Mouse (Mus musculus): ENCODE measurements around the gene Gm11084.
"Not testable (repeated sequence)": the region's sequence is repeated elsewhere in the genome, so short reads cannot be mapped to it uniquely, and the experiment has no call there.

The Gm11084 gene

DNA sequence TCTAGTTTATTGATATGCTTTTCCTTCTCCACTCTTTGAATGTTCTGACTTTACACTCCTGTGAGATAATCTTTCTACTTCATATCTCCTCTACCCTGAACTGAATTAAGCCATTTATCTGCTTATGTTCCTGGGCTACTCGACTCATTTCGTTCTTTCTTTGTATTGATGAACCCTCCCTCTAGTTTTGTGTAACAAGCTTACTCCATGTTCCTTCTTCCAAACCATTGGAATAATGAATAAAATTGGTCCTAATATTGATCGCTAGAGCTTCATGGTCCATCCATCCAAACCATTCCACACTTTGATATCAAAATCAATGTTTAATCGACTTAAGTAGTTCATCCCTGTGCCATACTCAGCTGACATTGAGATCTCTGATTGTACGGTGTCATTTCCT, at the start of gene Gm11084:
TSS of gene Gm11084 (minus strand) at position 101 of the 400 bp plus-strand sequence.
- no peak for DNase-seq (ENCODE audit: low spot score)

DNA sequence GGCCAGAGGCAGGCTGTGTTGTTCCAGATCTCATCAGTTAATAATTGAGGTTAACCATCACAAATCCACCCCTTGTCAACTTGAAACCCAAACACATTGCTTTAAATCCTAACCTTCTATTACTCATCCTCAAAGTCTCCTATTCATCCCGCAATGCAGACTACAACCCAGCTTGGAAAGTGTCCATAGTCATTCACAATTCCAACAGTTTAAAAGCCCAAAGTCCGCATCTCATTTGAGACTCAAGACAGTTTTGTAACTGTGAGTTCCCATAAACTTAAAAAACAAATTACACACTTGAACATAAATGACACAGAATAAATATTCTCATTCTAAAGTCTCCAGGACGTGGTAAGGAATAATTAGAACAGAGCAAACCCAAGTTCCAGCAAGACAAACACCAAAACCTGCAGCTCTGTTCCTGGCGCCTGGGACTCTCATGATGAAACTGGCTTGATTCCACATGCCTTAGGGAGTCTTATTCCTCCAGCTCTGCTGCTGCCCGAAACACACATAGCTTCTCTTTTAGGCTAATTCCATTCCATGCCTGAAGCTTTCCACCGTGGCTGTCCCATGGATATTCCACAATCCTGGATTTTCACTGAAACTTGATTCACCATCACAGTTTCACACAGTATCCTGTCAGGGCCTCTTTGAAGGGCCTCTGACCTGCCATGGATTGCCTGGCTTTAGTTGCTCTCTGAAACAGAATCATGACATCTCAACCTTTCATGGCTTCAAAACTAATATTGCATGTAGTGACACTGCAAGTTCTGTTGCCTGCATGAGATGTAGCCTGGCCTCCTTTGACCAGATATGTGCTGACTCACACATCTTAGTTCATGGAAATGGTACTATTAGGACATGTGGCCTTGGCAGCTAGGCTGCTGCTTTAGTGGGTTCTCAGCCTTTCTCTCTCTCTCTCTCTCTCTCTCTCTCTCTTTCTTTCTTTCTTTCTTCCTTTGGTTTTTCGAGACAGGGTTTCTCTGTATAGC, 44.8 kb upstream of the Gm11084 start:
- DNase-seq (ENCODE audit: low spot score) = no peak

GRCm38 (mm10) chr2:73029846-73030245, 43.3 kb upstream of the Gm11084 start:
- DNase-seq (ENCODE audit: low spot score) = no peak

DNA sequence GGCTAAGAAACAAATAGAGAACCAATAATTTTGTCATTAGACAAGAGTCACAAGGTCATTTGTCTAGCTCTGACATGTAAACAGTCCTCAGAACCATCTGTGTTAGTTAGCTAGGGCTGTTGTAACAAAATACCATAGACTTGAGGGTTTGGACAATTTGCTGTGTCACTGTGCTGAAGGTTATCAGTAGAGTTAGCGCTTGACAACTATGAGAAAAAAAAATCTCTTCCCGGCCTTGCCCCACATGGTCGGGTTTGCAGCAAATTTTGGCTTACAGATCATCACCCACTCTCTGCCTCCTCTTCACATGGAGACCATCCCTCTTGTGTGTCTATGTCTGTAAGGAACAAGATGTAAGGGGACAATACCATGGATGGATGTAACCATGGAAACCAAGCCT, 41.5 kb upstream of the Gm11084 start:
- no peak for DNase-seq (ENCODE audit: low spot score)

DNA sequence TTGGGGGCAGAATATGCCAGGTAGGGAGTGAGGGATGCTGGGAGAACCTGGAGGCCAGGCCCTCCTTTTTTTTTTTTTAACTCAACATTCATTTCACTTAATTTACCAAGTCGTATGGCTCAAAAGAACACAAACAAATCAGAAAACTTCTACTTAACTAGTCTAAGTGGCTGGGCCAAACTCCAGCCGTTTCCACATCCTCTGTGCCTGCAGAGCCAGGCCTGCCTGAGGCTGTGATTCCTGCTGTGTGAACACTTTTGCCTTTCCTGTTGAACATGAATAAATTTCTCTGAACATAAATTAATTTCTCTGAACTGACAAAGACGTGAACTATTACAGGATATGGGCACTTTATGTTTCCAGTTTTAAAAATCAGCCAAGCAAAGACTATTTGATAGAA, 40.6 kb upstream of the Gm11084 start:
- no peak for DNase-seq (ENCODE audit: low spot score)

GRCm38 (mm10) chr2:73023803-73024202, 37.3 kb upstream of the Gm11084 start:
- no peak for DNase-seq (ENCODE audit: low spot score)

DNA sequence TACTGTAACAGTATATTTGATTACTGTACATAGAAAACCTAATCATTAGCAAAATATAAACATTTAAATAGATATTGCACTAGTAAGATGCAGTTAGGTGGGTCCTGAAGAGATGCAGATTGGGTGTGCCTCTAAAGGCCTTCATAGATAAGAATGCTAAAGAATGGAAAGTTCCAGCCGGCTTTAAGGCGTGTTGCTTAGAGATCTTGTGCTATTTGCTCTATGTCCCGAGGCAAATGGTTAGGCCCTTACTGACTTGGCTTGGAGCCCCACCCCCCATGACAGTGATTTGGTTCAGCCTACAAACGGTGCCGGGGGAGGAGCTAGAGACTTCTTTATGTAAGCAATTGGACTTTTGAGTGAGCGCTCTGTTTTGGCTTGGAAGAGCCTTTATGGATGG, 34.5 kb upstream of the Gm11084 start:
- no peak for DNase-seq (ENCODE audit: low spot score)

DNA sequence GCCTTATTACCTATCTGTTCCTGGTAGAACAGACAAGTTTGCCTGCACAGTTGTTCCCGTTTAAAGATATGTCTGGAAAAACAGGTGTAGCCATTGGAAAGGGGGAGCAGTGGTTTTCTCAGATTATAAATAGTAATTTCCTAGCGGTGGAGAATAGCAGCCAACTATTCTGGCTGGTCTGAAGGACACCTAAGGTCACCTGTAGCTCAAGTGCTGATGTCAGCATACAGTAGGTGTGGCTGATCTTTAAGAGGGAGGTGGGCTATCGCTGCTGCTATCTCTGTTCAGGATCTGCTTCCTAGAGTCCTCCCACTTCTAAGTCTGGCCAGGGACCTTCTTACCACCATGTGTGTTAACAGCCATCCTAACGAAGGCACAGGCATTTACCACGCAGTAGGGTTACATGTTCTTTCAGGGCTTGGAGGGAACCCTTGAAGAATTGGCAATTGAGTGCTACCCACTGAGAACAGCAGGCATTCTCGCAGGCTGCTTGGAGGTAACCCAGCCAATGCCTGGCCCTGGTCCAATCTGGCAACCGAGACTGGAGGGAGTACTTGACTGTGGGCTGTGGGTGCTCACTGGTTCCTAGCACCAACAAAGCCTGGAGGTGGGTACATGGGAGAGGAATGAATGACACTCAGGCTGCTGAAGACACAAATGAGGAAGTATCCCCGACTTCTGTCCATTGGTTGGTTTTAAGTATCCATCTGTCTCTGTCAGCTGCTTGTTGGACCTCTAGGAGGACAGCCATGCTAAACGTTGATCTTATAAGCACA, 33.0 kb upstream of the Gm11084 start:
- peak; percentile 59 for DNase-seq (ENCODE audit: low spot score)

DNA sequence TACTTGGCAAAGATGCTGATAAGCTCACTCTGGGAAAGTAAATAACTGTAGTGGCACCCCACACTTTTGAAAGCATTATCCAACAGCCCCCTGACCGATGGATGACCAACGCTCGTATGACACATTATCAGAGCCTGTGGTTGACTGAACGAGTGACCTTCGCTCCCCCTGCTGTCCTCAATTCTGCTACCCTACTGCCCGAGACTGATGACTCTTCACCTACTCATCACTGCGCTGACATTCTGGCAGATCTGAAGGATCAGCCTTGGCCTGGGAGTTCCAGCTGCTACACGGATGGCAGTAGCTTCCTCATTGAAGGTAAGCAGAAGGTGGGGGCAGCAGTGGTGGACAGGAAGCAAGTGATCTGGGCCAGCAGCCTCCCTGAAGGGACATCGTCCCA, 27.5 kb upstream of the Gm11084 start:
- not testable (repeated sequence) for DNase-seq (ENCODE audit: low spot score)

DNA sequence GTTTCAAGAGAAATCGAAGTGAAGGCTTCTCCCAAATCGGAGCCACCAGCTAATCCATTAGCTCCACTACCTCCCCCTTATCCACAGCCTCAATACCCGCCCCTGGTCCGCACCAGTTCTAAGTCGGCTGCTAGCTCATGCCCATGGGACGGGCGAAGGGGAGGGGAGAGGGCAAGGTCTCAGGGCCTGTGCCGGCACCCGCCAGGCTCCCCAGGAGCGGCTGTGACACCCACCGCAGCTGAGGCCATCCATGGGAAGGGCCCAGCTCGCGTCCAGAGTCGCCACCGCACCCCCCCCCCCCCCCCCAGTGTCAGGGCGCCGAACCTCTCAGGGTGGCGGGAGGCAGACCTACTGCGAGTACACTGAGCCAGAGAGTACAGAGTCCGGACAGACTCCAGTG, 26.1 kb upstream of the Gm11084 start:
- no peak for DNase-seq (ENCODE audit: low spot score)

DNA sequence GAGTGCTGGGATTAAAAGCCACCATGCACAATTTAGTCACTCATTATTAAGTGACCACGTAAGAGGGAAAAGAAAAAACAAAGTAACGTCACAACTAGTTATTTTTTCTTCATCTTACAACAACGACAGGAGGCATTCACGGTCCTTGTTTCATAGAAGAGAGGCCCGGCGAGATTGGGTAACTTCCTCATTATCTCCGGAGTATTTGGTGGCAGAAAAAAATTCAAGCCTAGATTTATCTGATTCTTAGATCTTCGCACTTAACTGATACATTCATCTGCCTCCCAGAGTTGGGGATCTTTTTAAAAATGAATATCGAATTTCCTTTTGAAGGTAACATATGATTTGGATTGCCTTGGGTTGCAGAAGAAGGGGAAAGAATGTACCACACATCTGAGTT, 21.0 kb upstream of the Gm11084 start:
- no peak for DNase-seq (ENCODE audit: low spot score)

GRCm38 (mm10) chr2:73005611-73006515, 19.3 kb upstream of the Gm11084 start:
- no peak for DNase-seq (ENCODE audit: low spot score)

DNA sequence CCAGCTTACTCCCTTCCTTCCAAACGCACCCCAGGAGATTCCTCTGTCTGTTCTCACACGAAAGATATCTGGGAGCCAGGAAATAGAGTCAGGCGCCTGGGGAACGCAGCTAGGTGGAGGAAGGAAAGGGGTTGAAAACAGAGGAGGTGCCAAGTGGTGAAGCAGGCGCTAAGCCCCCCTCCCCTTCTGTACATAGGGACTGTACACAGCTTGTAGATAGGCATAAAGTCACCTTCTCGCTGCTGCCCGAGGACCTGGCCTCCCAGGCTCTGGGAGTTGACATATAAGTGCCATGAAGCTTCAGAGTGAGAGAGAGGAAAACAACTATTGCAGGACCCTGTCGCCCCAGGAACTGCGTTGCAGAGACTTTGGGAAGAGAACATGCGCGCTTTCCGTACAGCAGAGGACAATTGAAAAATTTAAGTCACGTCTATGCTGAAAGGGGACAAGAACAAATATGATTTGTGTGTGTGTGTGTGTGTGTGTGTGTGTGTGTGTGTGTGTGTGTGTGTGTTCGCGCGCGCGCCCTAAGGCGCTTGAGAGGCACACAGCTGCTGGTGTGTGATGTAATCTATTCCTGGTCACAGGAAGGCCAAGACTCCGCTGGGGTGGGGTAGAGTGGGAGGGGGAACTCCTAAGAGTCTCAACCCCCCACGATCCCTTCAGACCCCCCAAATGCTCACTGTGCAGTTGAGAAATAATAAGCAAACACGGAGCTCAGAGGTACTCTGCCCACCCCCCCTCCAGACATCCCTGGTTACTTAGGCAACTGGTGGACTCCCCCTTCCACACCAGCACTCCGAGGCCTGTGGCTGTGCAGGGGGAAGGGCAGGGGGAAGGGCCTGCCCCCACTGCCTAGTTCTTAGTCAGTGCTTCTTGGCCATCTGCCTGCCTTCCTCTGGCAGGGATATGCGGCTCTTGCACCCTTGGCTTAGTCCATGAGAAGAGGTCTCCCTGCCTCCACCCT, 17.5 kb upstream of the Gm11084 start:
- no peak for DNase-seq (ENCODE audit: low spot score)

- DNase-seq (ENCODE audit: low spot score) = no peak
Measured at GRCm38 (mm10) chr2:73003049-73003448, 16.5 kb upstream of the Gm11084 start.

DNA sequence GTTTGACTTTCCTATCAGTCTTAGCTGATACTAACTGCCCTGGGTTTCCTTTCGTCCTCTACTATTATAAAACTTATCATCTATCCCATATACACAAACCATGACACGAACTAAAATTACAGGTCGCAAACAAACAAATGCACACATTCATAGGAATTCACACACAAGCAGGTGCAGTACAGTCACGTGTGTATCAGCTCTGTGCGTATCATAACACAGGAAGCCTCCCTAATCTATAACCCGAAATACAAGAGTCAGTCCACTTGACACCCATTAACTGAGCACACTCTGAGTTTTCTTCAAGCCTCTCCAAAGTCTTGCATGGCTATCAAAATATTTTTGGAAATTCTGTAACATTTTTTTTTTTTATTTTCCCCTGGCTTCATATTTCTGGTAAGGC, 15.9 kb upstream of the Gm11084 start:
- DNase-seq (ENCODE audit: low spot score) = no peak

- DNase-seq (ENCODE audit: low spot score) = no peak
Measured at GRCm38 (mm10) chr2:73001994-73002393, 15.5 kb upstream of the Gm11084 start.

- no peak for DNase-seq (ENCODE audit: low spot score)
Measured at GRCm38 (mm10) chr2:73000194-73000593, 13.7 kb upstream of the Gm11084 start.

DNA sequence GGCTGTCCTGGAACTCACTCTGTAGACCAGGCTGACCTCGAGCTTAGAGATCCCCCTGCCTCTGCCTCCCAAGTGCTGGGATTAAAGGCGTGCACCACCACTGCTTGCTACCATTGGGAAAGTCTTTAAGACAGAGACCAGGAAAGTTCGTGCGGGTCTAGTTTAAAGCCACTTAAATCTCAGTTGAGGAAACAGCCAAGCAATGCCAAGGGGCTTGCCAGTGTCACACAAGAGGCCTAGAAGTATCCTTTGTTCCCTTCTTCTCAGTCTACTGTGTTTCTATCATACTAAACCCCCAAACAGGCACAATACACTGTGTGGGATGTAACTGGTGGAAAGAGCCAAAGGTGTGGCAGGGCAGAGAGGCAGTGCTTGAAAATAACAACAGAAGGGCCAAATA, 11.1 kb upstream of the Gm11084 start:
- no peak for DNase-seq (ENCODE audit: low spot score)

- no peak for DNase-seq (ENCODE audit: low spot score)
Measured at GRCm38 (mm10) chr2:72996808-72997378, 10.4 kb upstream of the Gm11084 start.

GRCm38 (mm10) chr2:72995346-72996097, 9.0 kb upstream of the Gm11084 start:
- no peak for DNase-seq (ENCODE audit: low spot score)
